Mouse (Mus musculus): ENCODE results near the gene Mettl24. TPM values are rescaled to one million over a fixed set of nuclear protein-coding genes. Genes with fewer than 3 reads are reported as not detected.
"Not testable (repeated sequence)": the region's sequence is repeated elsewhere in the genome, so short reads cannot be mapped to it uniquely, and the experiment has no call there.

Mettl24 gene
- polyA plus RNA-seq, 1 experiment from 2014 or later, result 1.3 TPM

- Histone ChIP-seq H3K4me1 (ENCODE audit: control insufficient read depth, insufficient read depth, low read length) (0 out of 2 replicates have a peak, but pooled peaks cover 2% of the 10 kb centered on the region), H3K4me2 (ENCODE audit: low read depth) (no peak overlapping the region), H3K27ac (ENCODE audit: low read depth, low read length) (no peak overlapping the region), H3K4me3 (ENCODE audit: low read depth, low read length) (no peak overlapping the region), H3K9ac (ENCODE audit: low read length) (no peak overlapping the region), H3K36me3 (ENCODE audit: control insufficient read depth, insufficient read depth, low read length) (no peaks in the 10 kb centered on the region), H3K9me3 (ENCODE audit: control insufficient read depth, low read length) (no peaks in the 10 kb centered on the region), H3K27me3 (ENCODE audit: control insufficient read depth, insufficient read depth, low read length) (no peaks in the 10 kb centered on the region)
- DNase-seq (ENCODE audit: low spot score) (no peak), ATAC-seq (ENCODE audit: insufficient read depth, low FRiP score, low TSS enrichment) (no peak)
- WGBS, result 31% methylated on average over 2 of the region's 2 CpGs
Observed at GRCm38 (mm10) chr10:40777171-40777570, 94.1 kb downstream of the Mettl24 start.

- ATAC-seq (ENCODE audit: insufficient read depth, low FRiP score, low TSS enrichment), result no peak
- no peak for DNase-seq (ENCODE audit: low spot score)
- Histone ChIP-seq H3K4me3 (ENCODE audit: low read depth, low read length) (no peak overlapping the region), H3K9ac (ENCODE audit: low read length) (no peak overlapping the region), H3K4me1 (ENCODE audit: control insufficient read depth, insufficient read depth, low read length) (0 out of 2 replicates have a peak, but pooled peaks cover 2% of the 10 kb centered on the region), H3K27ac (ENCODE audit: low read depth, low read length) (no peak overlapping the region), H3K9me3 (ENCODE audit: control insufficient read depth, low read length) (no peaks in the 10 kb centered on the region), H3K4me2 (ENCODE audit: low read depth) (no peak overlapping the region), H3K27me3 (ENCODE audit: control insufficient read depth, insufficient read depth, low read length) (no peaks in the 10 kb centered on the region), H3K36me3 (ENCODE audit: control insufficient read depth, insufficient read depth, low read length) (no peaks in the 10 kb centered on the region)
- WGBS, result 88% methylated on average over 4 of the region's 4 CpGs
Observed at GRCm38 (mm10) chr10:40778472-40778871, 95.4 kb downstream of the Mettl24 start.

GRCm38 (mm10) chr10:40790406-40790805 lies 107.3 kb downstream of the Mettl24 start:
- no peak for ATAC-seq (ENCODE audit: insufficient read depth, low FRiP score, low TSS enrichment)
- no peaks in the 10 kb centered on the region for H3K9me3 ChIP-seq (ENCODE audit: control insufficient read depth, low read length)
- H3K9ac ChIP-seq (ENCODE audit: low read length), result no peak overlapping the region
- H3K27me3 ChIP-seq (ENCODE audit: control insufficient read depth, insufficient read depth, low read length), result no peaks in the 10 kb centered on the region
- no peak for DNase-seq (ENCODE audit: low spot score)
- H3K4me2 ChIP-seq (ENCODE audit: low read depth), result no peak overlapping the region
- H3K4me3 ChIP-seq (ENCODE audit: low read depth, low read length), result no peak overlapping the region
- H3K4me1 ChIP-seq (ENCODE audit: control insufficient read depth, insufficient read depth, low read length), result no peaks in the 10 kb centered on the region
- no peak overlapping the region for H3K27ac ChIP-seq (ENCODE audit: low read depth, low read length)
- WGBS, result 82% methylated on average over 3 of the region's 3 CpGs
- H3K36me3 ChIP-seq (ENCODE audit: control insufficient read depth, insufficient read depth, low read length), result no peaks in the 10 kb centered on the region

GRCm38 (mm10) chr10:40792115-40792514 lies 109.0 kb downstream of the Mettl24 start:
- Histone ChIP-seq H3K9me3 (ENCODE audit: control insufficient read depth, low read length) (no peaks in the 10 kb centered on the region), H3K36me3 (ENCODE audit: control insufficient read depth, insufficient read depth, low read length) (no peaks in the 10 kb centered on the region), H3K9ac (ENCODE audit: low read length) (no peak overlapping the region), H3K4me1 (ENCODE audit: control insufficient read depth, insufficient read depth, low read length) (no peaks in the 10 kb centered on the region), H3K4me2 (ENCODE audit: low read depth) (no peak overlapping the region), H3K27ac (ENCODE audit: low read depth, low read length) (no peak overlapping the region), H3K4me3 (ENCODE audit: low read depth, low read length) (no peak overlapping the region), H3K27me3 (ENCODE audit: control insufficient read depth, insufficient read depth, low read length) (no peaks in the 10 kb centered on the region)
- WGBS, result 82% methylated on average over 3 of the region's 3 CpGs
- DNase-seq (ENCODE audit: low spot score) (no peak), ATAC-seq (ENCODE audit: insufficient read depth, low FRiP score, low TSS enrichment) (no peak)

GRCm38 (mm10) chr10:40805221-40805620 lies 122.1 kb downstream of the Mettl24 start:
- H3K9me3 ChIP-seq (ENCODE audit: control insufficient read depth, low read length), result no peaks in the 10 kb centered on the region
- no peaks in the 10 kb centered on the region for H3K27me3 ChIP-seq (ENCODE audit: control insufficient read depth, insufficient read depth, low read length)
- H3K36me3 ChIP-seq (ENCODE audit: control insufficient read depth, insufficient read depth, low read length), result no peaks in the 10 kb centered on the region
- no peaks in the 10 kb centered on the region for H3K4me1 ChIP-seq (ENCODE audit: control insufficient read depth, insufficient read depth, low read length)
- WGBS, result 84% methylated on average over 1 of the region's 1 CpGs
- no peak overlapping the region for H3K4me2 ChIP-seq (ENCODE audit: low read depth)
- ATAC-seq (ENCODE audit: insufficient read depth, low FRiP score, low TSS enrichment) (no peak), DNase-seq (ENCODE audit: low spot score) (no peak)
- no peak overlapping the region for H3K4me3 ChIP-seq (ENCODE audit: low read depth, low read length)
- H3K27ac ChIP-seq (ENCODE audit: low read depth, low read length), result no peak overlapping the region
- no peak overlapping the region for H3K9ac ChIP-seq (ENCODE audit: low read length)

GRCm38 (mm10) chr10:40806221-40806620 lies 123.1 kb downstream of the Mettl24 start:
- Histone ChIP-seq H3K9ac (ENCODE audit: low read length) (no peak overlapping the region), H3K4me1 (ENCODE audit: control insufficient read depth, insufficient read depth, low read length) (no peaks in the 10 kb centered on the region), H3K27me3 (ENCODE audit: control insufficient read depth, insufficient read depth, low read length) (no peaks in the 10 kb centered on the region), H3K9me3 (ENCODE audit: control insufficient read depth, low read length) (no peaks in the 10 kb centered on the region), H3K4me2 (ENCODE audit: low read depth) (no peak overlapping the region), H3K4me3 (ENCODE audit: low read depth, low read length) (no peak overlapping the region), H3K27ac (ENCODE audit: low read depth, low read length) (no peak overlapping the region), H3K36me3 (ENCODE audit: control insufficient read depth, insufficient read depth, low read length) (no peaks in the 10 kb centered on the region)
- 88% methylated on average over 4 of the region's 4 CpGs for WGBS
- DNase-seq (ENCODE audit: low spot score), result no peak
- no peak for ATAC-seq (ENCODE audit: insufficient read depth, low FRiP score, low TSS enrichment)

GRCm38 (mm10) chr10:40809411-40809910 lies 126.4 kb downstream of the Mettl24 start:
- H3K27me3 ChIP-seq (ENCODE audit: control insufficient read depth, insufficient read depth, low read length); H3K4me2 ChIP-seq (ENCODE audit: low read depth); H3K9me3 ChIP-seq (ENCODE audit: control insufficient read depth, low read length); DNase-seq (ENCODE audit: low spot score); H3K4me1 ChIP-seq (ENCODE audit: control insufficient read depth, insufficient read depth, low read length); H3K9ac ChIP-seq (ENCODE audit: low read length); ATAC-seq (ENCODE audit: insufficient read depth, low FRiP score, low TSS enrichment); H3K4me3 ChIP-seq (ENCODE audit: low read depth, low read length); H3K27ac ChIP-seq (ENCODE audit: low read depth, low read length); H3K36me3 ChIP-seq (ENCODE audit: control insufficient read depth, insufficient read depth, low read length): not testable (repeated sequence)
- WGBS, result 38% methylated on average over 5 of the region's 5 CpGs

GRCm38 (mm10) chr10:40813627-40814026 lies 130.5 kb downstream of the Mettl24 start:
- no peak overlapping the region for H3K4me3 ChIP-seq (ENCODE audit: low read depth, low read length)
- no peak overlapping the region for H3K4me2 ChIP-seq (ENCODE audit: low read depth)
- ATAC-seq (ENCODE audit: insufficient read depth, low FRiP score, low TSS enrichment) (no peak), DNase-seq (ENCODE audit: low spot score) (no peak)
- WGBS, result 73% methylated on average over 4 of the region's 4 CpGs
- no peak overlapping the region for H3K9ac ChIP-seq (ENCODE audit: low read length)
- H3K4me1 ChIP-seq (ENCODE audit: control insufficient read depth, insufficient read depth, low read length), result no peaks in the 10 kb centered on the region
- H3K9me3 ChIP-seq (ENCODE audit: control insufficient read depth, low read length), result no peaks in the 10 kb centered on the region
- no peaks in the 10 kb centered on the region for H3K27me3 ChIP-seq (ENCODE audit: control insufficient read depth, insufficient read depth, low read length)
- H3K36me3 ChIP-seq (ENCODE audit: control insufficient read depth, insufficient read depth, low read length), result no peaks in the 10 kb centered on the region
- no peak overlapping the region for H3K27ac ChIP-seq (ENCODE audit: low read depth, low read length)

- Histone ChIP-seq H3K4me2 (ENCODE audit: low read depth) (no peak overlapping the region), H3K9me3 (ENCODE audit: control insufficient read depth, low read length) (no peaks in the 10 kb centered on the region), H3K27me3 (ENCODE audit: control insufficient read depth, insufficient read depth, low read length) (no peaks in the 10 kb centered on the region), H3K4me1 (ENCODE audit: control insufficient read depth, insufficient read depth, low read length) (no peaks in the 10 kb centered on the region), H3K27ac (ENCODE audit: low read depth, low read length) (no peak overlapping the region), H3K9ac (ENCODE audit: low read length) (no peak overlapping the region), H3K36me3 (ENCODE audit: control insufficient read depth, insufficient read depth, low read length) (no peaks in the 10 kb centered on the region), H3K4me3 (ENCODE audit: low read depth, low read length) (no peak overlapping the region)
- ATAC-seq (ENCODE audit: insufficient read depth, low FRiP score, low TSS enrichment) (no peak), DNase-seq (ENCODE audit: low spot score) (no peak)
- 61% methylated on average over 6 of the region's 6 CpGs for WGBS
Observed at GRCm38 (mm10) chr10:40816471-40816870, 133.4 kb downstream of the Mettl24 start.

Data from neural tube, embryonic 11.5 days (tissue).